Comparison of ENCODE assay signal across 23 mouse cellular contexts in the genomic region with DNA sequence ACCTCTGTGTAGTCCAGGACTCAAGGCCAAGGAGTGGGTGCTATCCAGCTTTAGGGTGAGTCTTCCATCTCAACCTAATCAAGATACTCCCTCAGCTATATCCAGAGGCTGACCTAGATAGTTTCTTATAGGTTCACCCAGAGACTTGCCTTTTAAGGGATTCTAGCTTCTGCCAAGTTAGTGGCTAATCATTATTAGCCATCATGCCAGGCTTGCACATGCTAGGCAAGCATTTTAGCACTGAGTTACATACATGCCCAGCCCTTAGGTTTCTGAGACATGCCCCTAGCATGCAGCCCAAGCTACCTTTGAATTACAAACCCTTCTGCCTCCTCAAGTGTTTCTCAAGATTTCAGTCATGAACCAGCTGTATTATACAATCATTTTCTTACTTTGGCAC.
"Had no signal": no experiment of that assay in that cellular context is flagged by ENCODE, and none has a peak within 500 bp of the region (broad histone marks: within the 10 kb centered on the region; RNA-seq: fewer than 3 reads in every experiment).

No protein-coding gene starts in this region.

- H3K4me3 ChIP-seq: heart, adult 2 months; heart, embryonic 13.5 days; heart, embryonic 15.5 days; layer of hippocampus, adult 2 months; left cerebral cortex, adult 2 months; limb, embryonic 10.5 days; limb, embryonic 12.5 days; liver, embryonic 13.5 days; liver, embryonic 15.5 days had no signal

- H3K27me3 ChIP-seq: heart, embryonic 13.5 days; heart, embryonic 15.5 days; limb, embryonic 12.5 days; liver, embryonic 13.5 days; liver, embryonic 15.5 days had no signal

- H3K27ac ChIP-seq: heart, adult 2 months; heart, embryonic 13.5 days; heart, embryonic 15.5 days; hindbrain, embryonic 14.5 days; layer of hippocampus, adult 2 months; left cerebral cortex, adult 2 months; limb, embryonic 10.5 days; limb, embryonic 12.5 days; liver, embryonic 13.5 days; liver, embryonic 15.5 days had no signal

- ATAC-seq: hindbrain, embryonic 16.5 days; inflammation-experienced regulatory T-cells, adult 6 months; intestine, embryonic 16.5 days; liver, postnatal 0 days had no signal

- DNase-seq: gastrocnemius, postnatal 14 days; gastrocnemius, postnatal 36 days; heart, adult 2 months; heart, postnatal 14 days; heart, postnatal 36 days; kidney, postnatal 10 days; kidney, postnatal 4 days; liver; liver, embryonic 13.5 days; liver, postnatal 0 days had no signal

- H3K9ac ChIP-seq: heart, embryonic 13.5 days; heart, embryonic 15.5 days; hindbrain, embryonic 14.5 days; limb, embryonic 12.5 days; liver, embryonic 13.5 days; liver, embryonic 15.5 days; liver, postnatal 0 days had no signal

- H3K4me1 ChIP-seq: liver, embryonic 13.5 days had no signal

- H3K36me3 ChIP-seq: heart, embryonic 15.5 days; liver, embryonic 13.5 days; liver, embryonic 15.5 days had no signal

- H3K9me3 ChIP-seq: heart, embryonic 13.5 days; heart, embryonic 15.5 days; limb, embryonic 10.5 days; limb, embryonic 12.5 days; liver, embryonic 13.5 days; liver, embryonic 15.5 days had no signal

- H3K4me2 ChIP-seq: heart, embryonic 11.5 days; heart, embryonic 13.5 days; heart, embryonic 15.5 days; hindbrain, embryonic 14.5 days; limb, embryonic 12.5 days; liver, embryonic 11.5 days; liver, embryonic 13.5 days; liver, embryonic 15.5 days had no signal
